Mouse (Mus musculus): ENCODE data around the gene Unc5cl.
"Not testable (repeated sequence)": the region's sequence is repeated elsewhere in the genome, so short reads cannot be mapped to it uniquely, and the experiment has no call there.

Unc5cl gene

GRCm38 (mm10) chr17:48467395-48468231 lies 12.9 kb downstream of the Unc5cl start:
- peak; percentile 86 to 95 for DNase-seq (ENCODE audit: low spot score in 2 of 2)

DNA sequence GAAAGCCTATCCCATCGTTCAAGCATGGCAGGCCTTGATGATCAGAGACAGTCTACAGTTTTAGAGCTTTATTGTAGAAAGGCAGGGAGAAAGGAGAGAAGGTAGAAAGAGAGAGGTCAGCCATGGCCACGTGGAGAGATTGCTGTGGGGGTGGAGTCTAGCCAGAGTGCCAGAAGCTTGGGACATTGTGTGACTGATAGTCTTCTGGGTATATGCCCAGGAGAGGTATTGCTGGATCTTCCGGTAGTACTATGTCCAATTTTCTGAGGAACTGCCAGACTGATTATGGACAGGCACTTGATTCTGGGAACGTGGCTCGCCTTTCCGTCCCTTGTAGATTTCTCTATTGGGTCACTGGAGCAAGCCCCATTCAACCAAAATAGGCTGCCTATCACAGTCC lies 19.6 kb downstream of the Unc5cl start:
- DNase-seq (ENCODE audit: low spot score in 2 of 2) = not testable (repeated sequence)

DNA sequence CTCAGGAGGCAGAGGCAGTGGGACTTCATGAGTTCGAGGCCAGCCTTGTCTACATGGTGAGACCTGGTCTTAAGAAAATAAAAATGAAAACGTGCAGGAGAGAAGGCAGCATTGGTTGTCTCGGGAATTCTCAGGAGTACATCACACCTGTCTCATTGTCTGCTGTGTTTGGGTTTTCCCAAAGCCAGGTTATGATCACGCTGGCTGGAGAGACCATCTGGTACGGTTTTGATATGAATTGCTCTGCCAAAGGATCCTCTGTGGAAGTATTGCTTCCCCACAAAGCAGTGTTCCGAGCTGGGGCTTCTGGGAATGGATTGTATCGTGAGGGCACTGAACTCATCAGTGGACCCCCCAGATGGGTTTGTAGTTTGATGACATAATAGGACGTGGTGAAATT lies 20.7 kb downstream of the Unc5cl start:
- no peak for DNase-seq (ENCODE audit: low spot score in 2 of 2)

DNA sequence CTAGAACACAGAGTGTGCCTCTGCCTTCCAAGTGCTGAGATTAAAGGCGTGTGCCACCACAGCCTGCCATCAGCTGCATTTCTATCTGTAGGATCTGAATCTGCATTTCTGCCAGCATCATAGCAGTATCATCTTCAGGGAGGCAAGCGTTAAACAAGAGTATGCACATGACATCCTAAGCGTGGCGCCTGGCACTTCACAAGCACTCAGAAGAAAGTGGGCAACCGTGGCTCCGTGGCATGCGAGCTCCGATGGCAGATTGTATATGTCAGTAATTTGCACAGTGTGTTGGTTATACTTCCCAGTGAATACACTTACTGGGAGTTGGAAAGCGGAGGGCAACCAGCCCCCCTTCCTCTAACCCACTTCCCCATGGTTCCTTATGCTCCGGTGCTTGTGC lies 25.3 kb downstream of the Unc5cl start:
- no peak for DNase-seq (ENCODE audit: low spot score in 2 of 2)

- DNase-seq (ENCODE audit: low spot score in 2 of 2) = no peak
These were observed 29.1 kb downstream of the Unc5cl start for GRCm38 (mm10) chr17:48483764-48484163.

DNA sequence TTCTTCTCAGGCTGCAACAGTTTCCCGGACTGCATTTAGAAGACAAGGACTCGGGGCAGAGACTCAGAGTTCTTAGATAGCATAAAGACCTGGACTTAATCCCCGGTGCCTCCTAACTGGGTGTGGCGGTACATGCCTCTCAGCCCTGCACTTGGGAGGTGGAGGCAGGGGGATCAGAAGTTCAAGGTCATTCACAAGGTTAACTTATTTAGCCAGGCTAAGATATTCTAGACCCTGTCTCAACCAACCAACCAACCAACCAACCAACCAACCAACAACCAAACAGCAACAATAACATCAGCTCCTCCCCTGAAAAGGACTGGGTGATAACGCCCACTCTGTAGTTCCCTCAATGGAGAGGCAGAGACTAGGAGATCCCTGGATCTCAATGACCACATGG lies 29.5 kb downstream of the Unc5cl start:
- DNase-seq (ENCODE audit: low spot score in 2 of 2) = no peak

- no peak for DNase-seq (ENCODE audit: low spot score in 2 of 2)
These were observed 34.8 kb downstream of the Unc5cl start for GRCm38 (mm10) chr17:48489466-48489865.

DNA sequence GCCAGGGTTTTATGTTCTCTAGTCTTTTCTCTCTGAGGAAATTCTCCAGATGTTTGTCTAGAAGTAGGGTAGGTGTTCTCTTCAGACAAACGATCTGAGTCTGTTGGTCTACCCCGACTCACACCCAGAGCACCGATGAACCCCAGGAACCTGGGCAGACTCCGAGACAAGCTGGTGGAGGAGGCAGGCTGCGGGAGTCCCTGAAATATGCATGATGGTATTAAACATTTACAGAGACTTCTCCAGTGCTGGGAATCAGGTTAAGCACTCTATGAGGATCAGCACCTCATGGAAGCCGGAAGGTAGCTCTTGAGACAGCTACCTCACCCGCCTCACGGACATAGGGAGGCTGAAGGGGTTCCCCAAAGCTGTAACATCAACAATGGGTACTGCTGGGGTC lies 37.9 kb downstream of the Unc5cl start:
- no peak for DNase-seq (ENCODE audit: low spot score in 2 of 2)

DNA sequence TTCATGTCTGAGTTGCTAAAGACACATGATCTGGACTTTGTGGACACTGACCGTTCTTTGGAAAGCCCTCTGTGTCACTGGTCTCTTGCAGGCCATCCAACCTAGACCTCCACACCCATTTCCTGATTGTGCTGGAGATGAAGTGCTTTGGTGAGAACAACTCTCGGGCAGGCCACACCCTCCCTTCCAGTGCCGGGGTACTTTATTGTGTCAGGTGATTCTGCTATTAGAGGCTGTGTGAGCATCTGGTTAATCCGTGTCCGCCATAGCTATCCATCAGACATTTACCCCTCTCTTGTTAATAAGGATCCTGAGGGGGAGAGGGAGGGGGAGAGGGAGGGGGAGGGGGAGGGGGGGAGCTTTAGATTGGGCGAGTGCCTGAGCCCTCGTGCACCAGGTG lies 38.9 kb downstream of the Unc5cl start:
- no peak for DNase-seq (ENCODE audit: low spot score in 2 of 2)

DNA sequence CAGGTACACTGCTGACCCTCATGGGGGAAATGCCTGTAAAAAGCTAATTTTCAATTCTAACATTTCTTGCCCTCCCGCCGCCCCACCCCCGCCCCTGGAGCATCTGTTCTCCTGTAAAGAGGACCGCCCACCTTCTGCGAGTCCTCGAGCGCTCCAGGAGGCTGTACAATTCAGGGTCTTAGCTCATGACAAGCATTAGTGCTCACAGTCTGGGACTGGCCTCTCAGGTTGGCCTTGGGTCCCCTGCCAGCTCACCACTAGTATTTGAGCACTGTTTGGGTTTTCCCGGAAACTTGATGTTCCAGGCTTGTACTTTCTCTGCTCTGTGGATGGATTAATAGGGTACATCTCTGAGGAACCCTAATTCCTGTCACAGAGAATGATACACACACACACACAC lies 39.3 kb downstream of the Unc5cl start:
- DNase-seq (ENCODE audit: low spot score in 2 of 2) = no peak

- DNase-seq (ENCODE audit: low spot score in 2 of 2) = no peak
These were observed 43.3 kb downstream of the Unc5cl start for GRCm38 (mm10) chr17:48497986-48498385.

GRCm38 (mm10) chr17:48500846-48501445 lies 46.2 kb downstream of the Unc5cl start:
- no peak for DNase-seq (ENCODE audit: low spot score in 2 of 2)

GRCm38 (mm10) chr17:48505006-48505405 lies 50.3 kb downstream of the Unc5cl start:
- DNase-seq (ENCODE audit: low spot score in 2 of 2) = no peak

DNA sequence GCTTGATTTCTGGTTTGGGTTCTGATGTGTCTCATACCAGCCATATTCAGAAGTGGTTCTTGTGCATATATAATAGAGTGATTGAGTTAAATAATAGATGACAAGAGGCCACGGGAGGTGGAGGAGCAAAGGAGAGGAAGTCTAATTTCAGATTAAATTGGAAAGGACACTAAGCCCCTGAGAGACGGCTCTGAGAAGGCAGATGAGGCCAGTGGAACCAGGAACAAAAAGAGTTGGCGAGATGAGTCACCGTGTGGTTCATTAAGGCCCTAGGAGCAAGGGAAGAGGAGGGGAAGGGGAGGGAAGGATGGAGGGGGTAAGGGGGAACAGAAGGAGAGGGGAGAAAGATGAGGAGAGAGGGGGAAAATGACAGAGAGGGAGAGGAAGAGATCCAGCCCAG lies 52.3 kb downstream of the Unc5cl start:
- no peak for DNase-seq (ENCODE audit: low spot score in 2 of 2)

DNA sequence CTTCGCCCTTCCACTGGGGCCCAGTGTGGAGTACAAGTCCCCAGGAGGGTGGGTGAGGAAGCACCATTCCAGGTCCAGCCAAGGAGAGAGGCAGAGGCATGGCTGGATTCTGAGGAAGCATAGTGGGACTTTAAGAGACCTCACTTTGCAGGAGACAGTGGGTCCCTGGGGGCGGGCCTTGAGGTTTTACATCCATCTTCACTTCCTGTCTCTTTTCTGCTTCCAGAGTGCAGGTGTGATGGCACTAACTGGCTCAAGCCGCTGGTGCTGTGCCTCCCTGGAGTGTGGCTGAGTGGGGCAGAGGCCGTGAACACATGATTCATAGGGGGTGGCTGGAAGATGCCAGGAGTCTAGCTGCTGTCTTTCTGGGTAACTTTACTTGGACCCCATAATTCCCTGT lies 54.9 kb downstream of the Unc5cl start:
- DNase-seq (ENCODE audit: low spot score in 2 of 2) = no peak

DNA sequence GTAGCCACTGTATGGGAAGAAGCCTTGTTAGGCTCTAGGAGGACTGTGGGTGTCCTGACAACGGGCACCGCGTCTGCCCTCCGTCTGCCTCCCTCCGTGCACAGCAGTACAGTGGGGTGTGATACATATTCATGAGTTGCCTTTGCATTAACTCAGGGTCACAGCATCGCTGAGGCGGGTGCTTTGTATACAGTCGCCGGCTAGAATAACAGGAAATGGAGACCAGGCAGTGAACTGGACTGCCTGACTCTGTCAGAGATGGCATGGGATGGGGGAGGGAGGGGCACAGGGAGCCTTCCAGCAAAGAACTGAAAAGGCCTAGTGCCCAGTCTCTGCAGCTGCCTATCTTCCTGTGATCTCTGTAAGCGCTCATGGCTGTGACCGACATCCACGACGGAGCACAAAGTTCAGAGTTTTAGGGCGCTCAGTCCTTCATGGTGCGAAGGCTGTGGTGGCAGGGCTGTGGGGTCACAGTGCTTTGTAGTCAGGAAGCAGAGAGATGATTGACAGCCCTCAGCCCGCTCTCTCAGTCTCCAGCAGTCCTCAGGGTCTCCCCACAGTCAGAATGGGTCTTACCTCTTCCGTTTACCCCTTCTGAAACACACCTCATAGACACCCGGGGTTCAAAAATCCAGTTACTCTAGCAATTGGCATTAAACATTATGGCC lies 58.0 kb downstream of the Unc5cl start:
- DNase-seq (ENCODE audit: low spot score in 2 of 2) = no peak

- no peak for DNase-seq (ENCODE audit: low spot score in 2 of 2)
These were observed 59.9 kb downstream of the Unc5cl start for GRCm38 (mm10) chr17:48514613-48515012.

DNA sequence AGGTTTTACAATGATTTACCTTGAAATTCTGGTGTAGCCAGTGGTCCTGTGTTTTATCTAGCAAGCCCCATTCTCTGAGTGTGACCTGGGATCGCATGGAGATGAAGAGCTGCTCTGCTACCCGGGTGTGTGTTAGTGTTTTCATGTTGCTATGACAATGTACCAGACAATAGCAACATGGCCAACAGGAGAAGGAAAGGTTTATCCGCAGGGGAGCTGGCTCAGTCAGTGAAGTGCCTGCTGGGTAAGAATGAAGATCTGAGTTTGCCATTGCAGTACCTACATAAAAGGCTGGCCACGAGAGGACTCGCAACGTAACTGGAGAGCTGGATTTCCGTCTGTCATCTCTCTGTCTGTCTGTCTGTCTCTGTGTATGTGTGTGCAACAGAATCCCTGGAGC lies 64.3 kb downstream of the Unc5cl start:
- DNase-seq (ENCODE audit: low spot score in 2 of 2) = no peak

DNA sequence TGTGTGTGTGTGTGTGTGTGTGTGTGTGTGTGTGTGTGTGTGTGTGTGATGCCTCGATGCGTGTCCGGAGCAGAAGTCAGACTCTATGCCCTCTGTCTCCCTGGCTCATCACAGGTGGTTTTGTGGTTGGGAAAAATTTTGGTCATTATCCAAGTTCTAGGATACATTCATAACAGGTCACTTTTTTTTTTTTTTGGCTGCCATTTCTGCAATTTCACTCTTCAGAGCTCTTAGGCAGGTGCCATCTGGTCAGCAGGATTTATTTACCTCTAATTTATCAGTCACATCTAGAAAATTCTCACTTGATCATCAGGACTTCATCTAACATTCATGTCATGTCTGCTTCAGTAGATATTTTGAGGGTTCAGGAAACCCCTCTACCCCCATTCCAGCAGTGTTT lies 65.7 kb downstream of the Unc5cl start:
- DNase-seq (ENCODE audit: low spot score in 2 of 2) = no peak

GRCm38 (mm10) chr17:48523056-48523455 lies 68.4 kb downstream of the Unc5cl start:
- no peak for DNase-seq (ENCODE audit: low spot score in 2 of 2)

DNA sequence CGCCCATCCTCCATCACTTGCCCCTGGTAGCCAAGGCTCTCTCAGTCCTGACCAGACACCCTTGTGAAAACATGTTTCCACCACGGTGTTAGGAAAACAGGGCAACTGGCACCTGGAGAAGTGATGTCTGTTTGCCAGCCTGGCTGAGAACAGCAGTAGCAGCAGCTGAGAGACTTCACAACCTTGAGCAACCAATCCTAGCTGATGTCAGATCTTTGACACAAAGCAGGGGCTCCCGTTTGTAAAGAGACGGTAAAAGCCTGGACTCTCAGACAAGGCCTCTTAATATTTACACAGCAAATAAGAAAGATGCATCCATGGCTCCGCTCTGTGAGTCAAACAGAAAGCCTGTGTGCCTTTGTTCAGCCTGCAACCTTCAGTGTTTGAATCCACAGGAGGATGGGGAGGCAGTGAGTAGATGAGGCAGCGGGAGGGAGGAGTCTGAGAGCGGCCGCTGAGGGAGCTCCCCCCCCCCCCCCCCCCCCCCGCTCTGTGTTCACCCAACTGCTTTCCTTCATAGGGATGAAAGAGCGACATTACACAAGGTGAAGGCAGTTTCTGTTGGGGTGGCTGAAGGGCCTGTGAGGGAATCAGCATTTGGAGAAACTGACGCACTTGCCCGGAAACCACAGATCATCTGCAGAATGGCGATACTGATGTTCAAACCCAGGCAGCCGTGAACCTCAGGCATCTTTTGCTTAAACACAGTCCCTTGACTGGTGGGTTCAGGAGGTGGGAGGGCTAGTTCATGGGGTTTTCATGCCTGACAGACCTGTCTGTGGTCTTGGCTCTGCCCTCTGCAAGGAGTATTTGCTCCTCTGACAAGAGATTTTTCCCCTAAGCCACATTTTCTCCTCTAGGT lies 79.4 kb downstream of the Unc5cl start:
- DNase-seq (ENCODE audit: low spot score in 2 of 2) = no peak

- DNase-seq (ENCODE audit: low spot score in 2 of 2) = peak in 1 of 2 experiments; percentile 18
These were observed 83.6 kb downstream of the Unc5cl start for GRCm38 (mm10) chr17:48538328-48538727.
